Mouse (Mus musculus) stomach, embryonic 16.5 days (tissue): ENCODE measurements around the gene Inpp5b. TPM values are rescaled to one million over a fixed set of nuclear protein-coding genes. Genes with fewer than 3 reads are reported as not detected.

Source experiments
- ATAC-seq: fragments of 200-750 bp; cut with Nextera tagmentation; 2 replicates; pipeline ENCODE4 v1.8.0; 2017; ENCODE audit warnings: moderate number of reproducible peaks, moderate TSS enrichment; ENCODE audit not compliant: insufficient read depth, low FRiP score
- H3K27ac ChIP-seq: fragments of 300-500 bp; sonication (generic); 2 replicates; pipeline ENCODE4 v1.5.1; 2014; ENCODE audit warnings: low read length
- H3K27me3 ChIP-seq: fragments of 300-500 bp; sonication (generic); 2 replicates; pipeline ENCODE4 v1.6.1; 2014; ENCODE audit warnings: low read length, control low read depth, mixed read lengths; ENCODE audit not compliant: control insufficient read depth, insufficient read depth
- H3K36me3 ChIP-seq: fragments of 300-500 bp; sonication (generic); 2 replicates; pipeline ENCODE4 v1.6.1; 2014; ENCODE audit warnings: low read length; ENCODE audit not compliant: control insufficient read depth, insufficient read depth
- H3K4me1 ChIP-seq: fragments of 300-500 bp; sonication (generic); 2 replicates; pipeline ENCODE4 v1.6.1; 2014; ENCODE audit warnings: low read length, control low read depth, mixed read lengths; ENCODE audit not compliant: control insufficient read depth, insufficient read depth
- H3K4me2 ChIP-seq: fragments of 300-500 bp; sonication (generic); 2 replicates; pipeline ENCODE4 v1.6.1; 2014; ENCODE audit warnings: low read depth, low read length, mixed read lengths
- H3K4me3 ChIP-seq: fragments of 300-500 bp; sonication (generic); replicated peaks from 2 replicates; pipeline ENCODE4 v1.5.1; 2014; ENCODE audit warnings: mild to moderate bottlenecking, low read length
- H3K9ac ChIP-seq: fragments of 300-500 bp; sonication (generic); 2 replicates; pipeline ENCODE4 v1.6.1; 2014; ENCODE audit warnings: low read length
- H3K9me3 ChIP-seq: fragments of 300-500 bp; sonication (generic); replicated peaks from 2 replicates; pipeline ENCODE4 v1.6.1; 2016; ENCODE audit warnings: low read length, control low read depth; ENCODE audit not compliant: control insufficient read depth
- WGBS: fragments of 180-500 bp; shearing (Covaris S2); extraction: QIAGEN DNeasy Blood & Tissue Kit; methylation state at CpG from one replicate; pipeline ENCODE4 v1.1.7; 2014; 5-methylcytosine and 5-hydroxymethylcytosine counted together
- polyA plus RNA-seq: library from polyadenylated mRNA; unstranded; fragments of >200 nt; fragmentation: Nextera tagmentation; extraction: Ambion mirVana; gene quantifications from 2 replicates; pipeline ENCODE4 v1.2.1, GENCODE M21; 2015

Gene Inpp5b
- polyA plus RNA-seq, 1 experiment from 2014 or later, result 33.0 TPM

DNA sequence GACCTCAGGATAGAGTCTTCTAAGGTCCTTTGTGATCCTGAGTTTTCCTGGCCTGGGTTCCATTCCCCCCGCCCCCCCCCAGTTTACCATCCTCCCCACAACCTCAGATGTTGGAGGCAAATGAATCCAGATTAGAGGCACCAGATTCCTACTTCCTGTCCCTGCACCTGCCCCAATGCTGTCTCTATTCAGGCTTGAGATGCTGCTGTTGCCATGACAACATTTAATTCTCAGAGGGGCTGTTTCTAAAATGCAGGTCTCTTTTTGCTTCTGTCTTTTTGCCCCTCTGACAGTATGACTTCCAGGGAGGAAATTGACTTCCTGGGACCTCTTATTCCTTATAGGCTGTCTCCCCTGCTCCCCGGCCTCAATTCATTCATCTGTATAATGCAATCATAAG, 4.7 kb upstream of the Inpp5b start:
- Histone ChIP-seq H3K9me3 (no peaks in the 10 kb centered on the region), H3K9ac (no peak overlapping the region), H3K36me3 (no peaks in the 10 kb centered on the region), H3K27me3 (no peaks in the 10 kb centered on the region), H3K4me1 (peaks cover 4% of the 10 kb centered on the region), H3K4me3 (no peak overlapping the region), H3K4me2 (no peak overlapping the region), H3K27ac (no peak overlapping the region)
- 68% methylated on average over 2 of the region's 2 CpGs for WGBS
- no peak for ATAC-seq

- Histone ChIP-seq H3K27me3 (no peaks in the 10 kb centered on the region), H3K9ac (no peak overlapping the region), H3K4me3 (no peak overlapping the region), H3K27ac (no peak overlapping the region), H3K36me3 (no peaks in the 10 kb centered on the region), H3K9me3 (no peaks in the 10 kb centered on the region), H3K4me2 (no peak overlapping the region), H3K4me1 (peaks cover 7% of the 10 kb centered on the region)
- ATAC-seq, result no peak
- 78% methylated on average over 5 of the region's 5 CpGs for WGBS
These were observed 4.2 kb upstream of the Inpp5b start for GRCm38 (mm10) chr4:124737486-124737885.

DNA sequence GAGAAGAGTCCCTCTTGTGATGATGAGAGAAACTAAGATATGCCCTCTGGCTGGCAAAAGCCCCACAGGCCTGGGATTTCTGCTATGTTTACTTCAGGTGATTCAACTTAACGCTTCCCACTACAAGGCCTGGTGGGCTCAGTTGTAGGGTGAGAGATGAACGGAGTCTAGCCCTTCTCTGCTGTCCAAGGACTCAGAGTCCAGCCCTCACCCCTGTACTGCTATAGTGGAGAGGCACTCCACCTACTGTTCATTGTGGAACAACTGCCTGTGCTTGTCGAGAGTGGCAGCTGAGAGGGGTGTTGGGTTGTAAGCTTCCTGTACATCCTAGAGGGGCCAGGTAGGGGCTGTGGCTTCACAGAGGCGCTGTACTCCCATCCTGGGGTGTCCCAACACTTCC, 3.6 kb upstream of the Inpp5b start:
- Histone ChIP-seq H3K4me2 (no peak overlapping the region), H3K9me3 (no peaks in the 10 kb centered on the region), H3K4me3 (no peak overlapping the region), H3K27ac (no peak overlapping the region), H3K9ac (no peak overlapping the region), H3K36me3 (no peaks in the 10 kb centered on the region), H3K4me1 (peaks cover 10% of the 10 kb centered on the region), H3K27me3 (no peaks in the 10 kb centered on the region)
- WGBS, result 56% methylated on average over 4 of the region's 4 CpGs
- ATAC-seq, result no peak

DNA sequence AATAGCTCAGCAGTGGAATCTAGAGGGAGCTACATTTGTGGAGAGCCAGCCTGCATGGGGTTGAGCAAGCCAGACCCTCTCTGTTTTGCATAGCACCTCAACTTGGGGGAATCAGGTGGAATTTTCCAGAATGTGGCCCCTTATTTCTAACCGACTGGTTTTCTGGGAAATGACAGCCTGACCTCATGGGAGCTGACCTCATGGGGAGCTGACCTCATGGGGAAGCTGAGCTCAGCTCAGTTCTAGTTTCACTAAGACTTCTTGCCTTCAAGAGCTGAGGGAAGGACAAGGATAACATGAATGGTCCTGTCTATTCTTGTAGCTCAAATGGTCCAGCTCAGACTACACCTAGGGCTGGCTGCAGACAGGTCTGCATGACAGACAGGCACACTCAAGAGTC, 2.9 kb upstream of the Inpp5b start:
- Histone ChIP-seq H3K36me3 (no peaks in the 10 kb centered on the region), H3K4me1 (peaks cover 10% of the 10 kb centered on the region), H3K4me2 (no peak overlapping the region), H3K27ac (no peak overlapping the region), H3K4me3 (no peak overlapping the region), H3K9me3 (no peaks in the 10 kb centered on the region), H3K9ac (no peak overlapping the region), H3K27me3 (no peaks in the 10 kb centered on the region)
- ATAC-seq, result no peak
- 70% methylated on average over 1 of the region's 1 CpGs for WGBS

DNA sequence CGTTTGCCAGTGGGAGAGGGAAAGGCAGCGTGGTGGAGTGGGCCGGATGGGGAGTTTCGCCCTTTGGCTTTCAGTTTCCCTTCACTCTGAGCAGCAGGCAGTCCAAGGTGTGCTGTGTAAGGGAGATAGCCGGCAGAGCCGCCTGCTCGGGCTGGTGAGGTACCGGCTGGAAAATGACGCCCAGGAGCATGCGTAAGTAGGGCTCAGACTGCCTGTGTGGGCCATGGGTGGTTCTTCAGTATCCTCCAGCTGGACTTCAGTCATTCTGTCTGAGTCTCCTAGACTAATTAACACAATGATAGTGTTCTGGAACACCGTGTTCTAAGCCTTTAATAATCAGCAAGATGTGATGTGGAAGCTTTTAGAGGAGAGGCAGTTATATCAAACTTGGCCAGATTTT, 1.2 kb downstream of the Inpp5b start:
- Histone ChIP-seq H3K36me3 (no peaks in the 10 kb centered on the region), H3K9me3 (no peaks in the 10 kb centered on the region), H3K4me1 (peaks cover 10% of the 10 kb centered on the region), H3K27me3 (no peaks in the 10 kb centered on the region), H3K4me3 (no peak overlapping the region), H3K27ac (no peak overlapping the region), H3K4me2 (no peak overlapping the region), H3K9ac (no peak overlapping the region)
- no peak for ATAC-seq
- WGBS, result 86% methylated on average over 11 of the region's 11 CpGs

DNA sequence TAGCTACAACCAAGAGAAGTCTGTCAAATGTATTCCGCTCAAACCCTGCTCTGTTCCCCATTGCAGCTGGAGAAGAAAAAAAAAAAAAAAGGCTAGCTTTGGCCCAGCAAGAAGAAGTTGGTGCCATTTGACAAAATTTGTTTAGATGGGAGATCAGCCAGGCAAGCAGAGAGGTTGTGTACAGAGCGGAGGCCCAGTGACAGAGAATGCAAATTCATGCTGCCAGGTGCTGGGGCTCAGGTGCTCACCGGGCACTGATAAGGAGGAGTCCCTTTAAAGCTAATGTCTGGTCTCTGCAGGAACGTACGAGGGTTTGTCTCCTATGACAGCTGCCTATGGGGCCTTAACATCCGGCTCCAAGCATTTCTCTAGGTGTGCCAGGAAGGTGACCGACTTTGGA, 4.9 kb downstream of the Inpp5b start:
- no peaks in the 10 kb centered on the region for H3K27me3 ChIP-seq
- H3K9ac ChIP-seq, result no peak overlapping the region
- ATAC-seq, result no peak
- H3K27ac ChIP-seq, result no peak overlapping the region
- peaks cover 12% of the 10 kb centered on the region for H3K4me1 ChIP-seq
- no peak overlapping the region for H3K4me3 ChIP-seq
- H3K4me2 ChIP-seq, result no peak overlapping the region
- H3K9me3 ChIP-seq, result no peaks in the 10 kb centered on the region
- 65% methylated on average over 7 of the region's 7 CpGs for WGBS
- no peaks in the 10 kb centered on the region for H3K36me3 ChIP-seq

- WGBS, result 52% methylated on average over 4 of the region's 4 CpGs
- Histone ChIP-seq H3K4me1 (peaks cover 17% of the 10 kb centered on the region), H3K27ac (no peak overlapping the region)
These were observed 6.2 kb downstream of the Inpp5b start for GRCm38 (mm10) chr4:124747851-124748250.

GRCm38 (mm10) chr4:124751300-124752250, 9.9 kb downstream of the Inpp5b start:
- Histone ChIP-seq H3K9me3 (no peaks in the 10 kb centered on the region), H3K4me2 (peak overlapping the region; percentile 95), H3K4me1 (peaks cover 17% of the 10 kb centered on the region), H3K27ac (no peak overlapping the region), H3K9ac (peak overlapping the region; percentile 85), H3K36me3 (no peaks in the 10 kb centered on the region), H3K4me3 (peak overlapping the region; percentile 79), H3K27me3 (no peaks in the 10 kb centered on the region)
- peak; percentile 99 for ATAC-seq
- under 1% methylated on average over 75 of the region's 75 CpGs for WGBS

More at GRCm38 (mm10) chr4:124747851-124748250, 6.2 kb downstream of the Inpp5b start:
- no peak overlapping the region for H3K4me2 ChIP-seq
- H3K9me3 ChIP-seq, result no peaks in the 10 kb centered on the region
- no peak overlapping the region for H3K9ac ChIP-seq
- no peak overlapping the region for H3K4me3 ChIP-seq
- H3K36me3 ChIP-seq, result no peaks in the 10 kb centered on the region
- no peak for ATAC-seq
- no peaks in the 10 kb centered on the region for H3K27me3 ChIP-seq

DNA sequence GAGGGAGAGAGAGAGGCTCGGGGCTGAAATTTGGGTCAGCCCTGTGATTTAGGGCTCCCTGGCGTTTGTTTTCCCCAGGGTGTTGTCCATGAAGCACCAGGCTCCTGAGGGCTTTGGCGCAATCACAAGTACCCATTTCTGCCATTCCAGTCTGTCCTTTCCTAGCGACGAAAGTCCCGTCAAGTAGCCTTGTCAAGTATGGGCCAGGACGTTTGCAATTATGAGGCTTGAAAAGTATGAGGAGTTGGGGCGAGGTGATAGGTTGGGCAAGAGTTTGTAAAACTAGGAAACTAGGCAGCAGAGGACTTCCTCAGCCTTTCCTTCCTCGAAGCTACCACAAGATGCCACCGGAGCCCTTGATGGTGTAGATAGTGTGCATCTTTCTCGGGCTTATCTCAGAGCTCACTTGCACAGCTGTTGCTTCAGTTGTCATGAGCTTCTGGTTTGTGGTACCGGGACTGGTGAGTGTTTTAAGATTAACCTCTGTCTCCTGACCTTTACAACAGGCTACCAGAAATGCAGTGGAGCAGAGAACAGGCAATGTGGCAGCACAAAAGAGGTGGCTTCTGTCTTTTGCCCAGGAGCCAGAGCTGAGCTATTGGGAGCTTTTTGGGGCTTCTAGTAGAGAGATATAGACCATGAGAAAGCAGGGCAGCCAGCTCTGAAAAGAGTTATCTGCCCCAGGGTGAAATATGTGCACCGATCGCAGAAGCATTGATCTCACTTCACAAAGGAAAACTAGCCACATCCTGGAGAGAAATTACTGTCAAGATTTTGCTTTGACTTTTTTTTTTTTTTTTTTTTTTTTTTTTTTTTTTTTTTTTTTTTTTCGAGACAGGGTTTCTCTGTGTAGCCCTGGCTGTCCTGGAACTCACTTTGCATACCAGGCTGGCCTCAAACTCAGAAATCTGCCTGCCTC, 10.9 kb downstream of the Inpp5b start:
- ATAC-seq, result no peak
- Histone ChIP-seq H3K9me3 (no peaks in the 10 kb centered on the region), H3K4me3 (peak overlapping the region; percentile 79), H3K27ac (no peak overlapping the region), H3K9ac (peak overlapping the region; percentile 85), H3K36me3 (no peaks in the 10 kb centered on the region), H3K4me1 (peaks cover 17% of the 10 kb centered on the region), H3K27me3 (no peaks in the 10 kb centered on the region), H3K4me2 (peak overlapping the region; percentile 95)
- 19% methylated on average over 15 of the region's 15 CpGs for WGBS
